Mouse (Mus musculus): ENCODE measurements at regions not wholly inside any gene's neighbourhood (a gene's known extent, or its start where the extent isn't known, plus 50 kb on each side); places are given as distances from the start of the nearest gene placed in this dataset.

- DNase-seq (ENCODE audit: low spot score in 2 of 2), result no peak
These were observed 158.2 kb downstream of the Hibadh start for GRCm38 (mm10) chr6:52481975-52482374.

GRCm38 (mm10) chr6:52486146-52486545, 154.0 kb downstream of the Hibadh start:
- DNase-seq (ENCODE audit: low spot score in 2 of 2), result no peak

GRCm38 (mm10) chr6:52486655-52487054, 153.5 kb downstream of the Hibadh start:
- no peak for DNase-seq (ENCODE audit: low spot score in 2 of 2)

- no peak for DNase-seq (ENCODE audit: low spot score in 2 of 2)
These were observed 152.3 kb downstream of the Hibadh start for GRCm38 (mm10) chr6:52487861-52488260.

GRCm38 (mm10) chr6:52490264-52490775, 149.9 kb downstream of the Hibadh start:
- no peak for DNase-seq (ENCODE audit: low spot score in 2 of 2)

GRCm38 (mm10) chr6:52495301-52495700, 144.9 kb downstream of the Hibadh start:
- DNase-seq (ENCODE audit: low spot score in 2 of 2), result no peak

GRCm38 (mm10) chr6:52495855-52496254, 144.3 kb downstream of the Hibadh start:
- DNase-seq (ENCODE audit: low spot score in 2 of 2), result no peak

Data from natural killer cell, adult 2 months (primary cell).